10 mouse cellular contexts compared by ENCODE assay signal in genomic region chr8:124959462-124960225, GRCm38 (mm10). TPM values are rescaled to one million over a fixed set of nuclear protein-coding genes. Genes with fewer than 3 reads are reported as not detected.
A peak's percentile ranks its signal among the peaks of the same experiment; 100 is the strongest.
DNase-seq lines count a peak whose midpoint lies in the region; ATAC-seq and TF ChIP-seq lines count a peak whose summit lies in the region.
"Had no signal": no experiment of that assay in that cellular context is flagged by ENCODE, and none has a peak within 500 bp of the region (broad histone marks: within the 10 kb centered on the region; RNA-seq: fewer than 3 reads in every experiment).

No protein-coding gene starts in this region.

- 76% methylated on average over 8 of the region's 8 CpGs for WGBS in neural tube, embryonic 11.5 days
- WGBS in neural tube, embryonic 15.5 days: 75% methylated on average over 8 of the region's 8 CpGs
- WGBS in intestine, embryonic 16.5 days: 46% methylated on average over 8 of the region's 8 CpGs

- no peaks in the 10 kb centered on the region for H3K9me3 ChIP-seq in neural tube, embryonic 11.5 days (ENCODE audit: control insufficient read depth, low read length)
- no peaks in the 10 kb centered on the region for H3K9me3 ChIP-seq in neural tube, embryonic 15.5 days (replicated peaks)
- H3K9me3 ChIP-seq in intestine, embryonic 16.5 days (ENCODE audit: control insufficient read depth, low read length): no peaks in the 10 kb centered on the region
- H3K9me3 ChIP-seq: forebrain, embryonic 12.5 days had no signal

- H3K9ac ChIP-seq in neural tube, embryonic 11.5 days (ENCODE audit: low read length): 0 out of 2 replicates have a peak overlapping the region, but pooled peaks have one; percentile 15
- H3K9ac ChIP-seq in neural tube, embryonic 15.5 days (replicated peaks): no peak overlapping the region
- no peak overlapping the region; the same call in 1 of the 2 replicates for H3K9ac ChIP-seq in intestine, embryonic 16.5 days (ENCODE audit: low read depth, low read length)
- H3K9ac ChIP-seq: forebrain, embryonic 12.5 days had no signal

- H3K4me2 ChIP-seq in neural tube, embryonic 11.5 days (ENCODE audit: low read depth): no peak overlapping the region
- no peak overlapping the region for H3K4me2 ChIP-seq in neural tube, embryonic 15.5 days
- 0 out of 2 replicates have a peak overlapping the region, but pooled peaks have one; percentile 0 for H3K4me2 ChIP-seq in intestine, embryonic 16.5 days (ENCODE audit: low read depth, low read length)
- H3K4me2 ChIP-seq: forebrain, embryonic 12.5 days had no signal

- intact Hi-C loops in gastrocnemius, adult 2 months (cut with DNase I): no loop called here

- no peaks in the 10 kb centered on the region for H3K36me3 ChIP-seq in neural tube, embryonic 11.5 days (ENCODE audit: control insufficient read depth, insufficient read depth, low read length)
- no peaks in the 10 kb centered on the region for H3K36me3 ChIP-seq in neural tube, embryonic 15.5 days
- no peaks in the 10 kb centered on the region for H3K36me3 ChIP-seq in intestine, embryonic 16.5 days (ENCODE audit: control insufficient read depth, insufficient read depth, low read length)
- H3K36me3 ChIP-seq: forebrain, embryonic 12.5 days had no signal

- TF ChIP-seq CTCF in gastrocnemius, adult 2 months (IDR thresholded peaks at IDR 0.05): no peak

- H3K4me1 ChIP-seq in neural tube, embryonic 11.5 days (ENCODE audit: control insufficient read depth, insufficient read depth, low read length): 0 out of 2 replicates have a peak, but pooled peaks cover 3% of the 10 kb centered on the region
- H3K4me1 ChIP-seq in neural tube, embryonic 15.5 days: no peaks in the 10 kb centered on the region
- peaks cover 14% of the 10 kb centered on the region for H3K4me1 ChIP-seq in intestine, embryonic 16.5 days (ENCODE audit: control insufficient read depth, insufficient read depth, low read length)

- H3K27me3 ChIP-seq in neural tube, embryonic 11.5 days (ENCODE audit: control insufficient read depth, insufficient read depth, low read length): no peaks in the 10 kb centered on the region
- no peaks in the 10 kb centered on the region for H3K27me3 ChIP-seq in neural tube, embryonic 15.5 days (replicated peaks)
- no peaks in the 10 kb centered on the region for H3K27me3 ChIP-seq in intestine, embryonic 16.5 days (replicated peaks; ENCODE audit: control insufficient read depth, insufficient read depth, low read length)
- H3K27me3 ChIP-seq: forebrain, embryonic 12.5 days had no signal

- peak overlapping the region; percentile 51 for H3K27ac ChIP-seq in gastrocnemius, adult 2 months
- no peak overlapping the region for H3K27ac ChIP-seq in neural tube, embryonic 11.5 days (ENCODE audit: low read depth, low read length)
- H3K27ac ChIP-seq in neural tube, embryonic 15.5 days (replicated peaks): no peak overlapping the region
- peak overlapping the region; percentile 62 for H3K27ac ChIP-seq in intestine, embryonic 16.5 days (ENCODE audit: low read length)
- H3K27ac ChIP-seq: forebrain, embryonic 12.5 days had no signal

- no peak for DNase-seq in gastrocnemius, adult 2 months
- DNase-seq in gastrocnemius, postnatal 4 days (ENCODE audit: low spot score in 2 of 2): no peak
- DNase-seq in neural tube, embryonic 11.5 days (ENCODE audit: low spot score): no peak
- peak; percentile 47 for DNase-seq in thymus, postnatal 14 days
- DNase-seq in spleen, postnatal 36 days (ENCODE audit: low spot score in 2 of 2): no peak
- no peak for DNase-seq in adrenal gland, adult 2 months
- DNase-seq: spleen, adult 18-20 months had no signal

- no peak overlapping the region for H3K4me3 ChIP-seq in gastrocnemius, adult 2 months
- H3K4me3 ChIP-seq in neural tube, embryonic 11.5 days (ENCODE audit: low read depth, low read length): no peak overlapping the region
- no peak overlapping the region for H3K4me3 ChIP-seq in neural tube, embryonic 15.5 days (replicated peaks)
- H3K4me3 ChIP-seq in intestine, embryonic 16.5 days (ENCODE audit: low read length): no peak overlapping the region
- H3K4me3 ChIP-seq: forebrain, embryonic 12.5 days had no signal

- ATAC-seq in neural tube, embryonic 11.5 days (ENCODE audit: insufficient read depth, low FRiP score, low TSS enrichment): no peak
- no peak for ATAC-seq in neural tube, embryonic 15.5 days (ENCODE audit: low FRiP score)
- peak; percentile 51; the same call in 1 of the 2 replicates for ATAC-seq in intestine, embryonic 16.5 days

RNA-seq across cellular contexts. Expression of gene Egln1, which starts 10.5 kb away (rescaled TPM):
- 100 to 1,000 TPM; 159 to 192 TPM for total RNA-seq in gastrocnemius, adult 2 months (2021)
- 10 to 100 TPM; 53.0 to 53.5 TPM for total RNA-seq in gastrocnemius, postnatal 4 days (2021)
- 19.5 and 20.9 TPM in 2 replicates for polyA plus RNA-seq in neural tube, embryonic 11.5 days (2014; fragmentation: Nextera tagmentation; extraction: Ambion mirVana)
- polyA plus RNA-seq in neural tube, embryonic 15.5 days (2015; fragmentation: Nextera tagmentation; extraction: Ambion mirVana): 15.7 and 16.4 TPM in 2 replicates
- 9.4 and 11.0 TPM in 2 replicates for polyA plus RNA-seq in intestine, embryonic 16.5 days (2015; fragmentation: Nextera tagmentation; extraction: Ambion mirVana)
- 10 to 100 TPM; 56.1 to 68.0 TPM for total RNA-seq in adrenal gland, adult 2 months (2021)
- 25.3 and 32.7 TPM in 2 replicates for polyA plus RNA-seq in adrenal gland, adult 2 months (2012; rRNA removed)

RNA-seq across cellular contexts. Expression of gene Tsnax, which starts 53.2 kb away (rescaled TPM):
- total RNA-seq in gastrocnemius, adult 2 months (2021): 10 to 100 TPM; 74.2 to 82.9 TPM
- 10 to 100 TPM; 78.6 to 87.9 TPM for total RNA-seq in gastrocnemius, postnatal 4 days (2021)
- 147 and 155 TPM in 2 replicates for polyA plus RNA-seq in neural tube, embryonic 11.5 days (2014; fragmentation: Nextera tagmentation; extraction: Ambion mirVana)
- polyA plus RNA-seq in neural tube, embryonic 15.5 days (2015; fragmentation: Nextera tagmentation; extraction: Ambion mirVana): 176 and 192 TPM in 2 replicates
- 98.2 and 106 TPM in 2 replicates for polyA plus RNA-seq in intestine, embryonic 16.5 days (2015; fragmentation: Nextera tagmentation; extraction: Ambion mirVana)
- 10 to 100 TPM; 63.4 to 81.1 TPM for total RNA-seq in adrenal gland, adult 2 months (2021)
- polyA plus RNA-seq in adrenal gland, adult 2 months (2012; rRNA removed): 24.1 and 25.1 TPM in 2 replicates

Comparison
In these comparisons a context has a peak if more than half of its experiments do, and no peak if none do; other contexts are left out.
1. H3K27ac ChIP-seq: peak in gastrocnemius, adult 2 months (single experiment) and intestine, embryonic 16.5 days (single experiment); none in neural tube, embryonic 11.5 days (single experiment) and neural tube, embryonic 15.5 days (single experiment).